Mouse (Mus musculus) heart, postnatal 0 days (tissue): ENCODE results near the gene Abr. TPM values are rescaled to one million over a fixed set of nuclear protein-coding genes. Genes with fewer than 3 reads are reported as not detected.

Experiments used
- ATAC-seq: fragments of 200-750 bp; cut with Nextera tagmentation; 2 replicates; pipeline ENCODE4 v1.8.0; 2017; ENCODE audit warnings: low read depth, moderate number of reproducible peaks, moderate library complexity; ENCODE audit not compliant: insufficient read depth
- DNase-seq: peaks from one replicate; pipeline ENCODE4 v3.0.0-alpha.2; 2016; ENCODE audit warnings: low spot score
- H3K27ac ChIP-seq: fragments of 300-500 bp; sonication (generic); 2 replicates; pipeline ENCODE4 v1.5.1; 2014; ENCODE audit warnings: low read depth, mild to moderate bottlenecking
- H3K27me3 ChIP-seq: fragments of 300-500 bp; sonication (generic); 2 replicates; pipeline ENCODE4 v1.6.1; 2014; ENCODE audit warnings: low read length, mixed read lengths; ENCODE audit not compliant: control insufficient read depth, insufficient read depth
- H3K36me3 ChIP-seq: fragments of 300-500 bp; sonication (generic); replicated peaks from 2 replicates; pipeline ENCODE4 v1.6.1; 2014; ENCODE audit warnings: low read length, mixed read lengths; ENCODE audit not compliant: control insufficient read depth, insufficient read depth
- H3K4me1 ChIP-seq: fragments of 300-500 bp; sonication (generic); 2 replicates; pipeline ENCODE4 v1.6.1; 2014; ENCODE audit warnings: antibody characterized with exemption; ENCODE audit not compliant: control insufficient read depth, insufficient read depth
- H3K4me2 ChIP-seq: fragments of 300-500 bp; sonication (generic); 2 replicates; pipeline ENCODE4 v1.6.1; 2014; ENCODE audit warnings: low read depth, mild to moderate bottlenecking, low read length, moderate library complexity
- H3K4me3 ChIP-seq: fragments of 300-500 bp; sonication (generic); 2 replicates; pipeline ENCODE4 v1.5.1; 2014; ENCODE audit warnings: low read depth, low read length
- H3K9ac ChIP-seq: fragments of 300-500 bp; sonication (generic); replicated peaks from 2 replicates; pipeline ENCODE4 v1.6.1; 2014; ENCODE audit warnings: low read depth, low read length, mixed read lengths
- H3K9me3 ChIP-seq: fragments of 300-500 bp; sonication (generic); replicated peaks from 2 replicates; pipeline ENCODE4 v1.6.1; 2016; ENCODE audit warnings: low read length; ENCODE audit not compliant: control insufficient read depth
- CTCF ChIP-seq: IDR thresholded peaks from 2 replicates; pipeline ENCODE4 v1.5.1; 2016; ENCODE audit warnings: antibody characterized with exemption, control low read depth, low read depth
- EP300 ChIP-seq: IDR thresholded peaks from 2 replicates; pipeline ENCODE4 v1.6.1; 2016; ENCODE audit warnings: antibody characterized with exemption, low read depth
- polyA plus RNA-seq: library from polyadenylated mRNA; unstranded; fragments of >200 nt; fragmentation: Nextera tagmentation; extraction: Ambion mirVana; gene quantifications from 2 replicates; pipeline ENCODE4 v1.2.1, GENCODE M21; 2015
- total RNA-seq: library from RNA; depleted of rRNA; stranded (reverse); fragments of >200 nt; gene quantifications from 2 replicates; pipeline ENCODE4 v1.2.3, GENCODE M21; 2014; ENCODE audit warnings: low replicate concordance; rRNA removed

Gene Abr
- total and polyA plus RNA-seq, 2 experiments from 2014 or later: 14.1 to 48.9 TPM

- H3K27ac ChIP-seq: no peak overlapping the region
- no peaks in the 10 kb centered on the region for H3K36me3 ChIP-seq
- no peak for ATAC-seq
- DNase-seq: no peak
- no peaks in the 10 kb centered on the region for H3K9me3 ChIP-seq
- H3K9ac ChIP-seq: no peak overlapping the region
- no peak for TF ChIP-seq CTCF
- no peak for TF ChIP-seq EP300
- H3K27me3 ChIP-seq: no peaks in the 10 kb centered on the region
- H3K4me2 ChIP-seq: no peak overlapping the region
- H3K4me1 ChIP-seq: peaks cover 25% of the 10 kb centered on the region
- no peak overlapping the region for H3K4me3 ChIP-seq
Observed at GRCm38 (mm10) chr11:76370491-76370890, 251.6 kb downstream of the Abr start.

Other genes with a start within 250 kb of the Abr start
- gene Nxn, start 223.2 kb downstream of the Abr start, total RNA-seq: 35.6 and 50.7 TPM in 2 replicates
- gene Nxn, start 223.2 kb downstream of the Abr start, polyA plus RNA-seq: 10.6 TPM in 2 replicates
- 20.1 and 42.8 TPM in 2 replicates for gene Timm22, start 215.4 kb downstream of the Abr start, total RNA-seq
- 90.5 and 99.9 TPM in 2 replicates for gene Timm22, start 215.4 kb downstream of the Abr start, polyA plus RNA-seq
- not detected in 2 replicates for gene Bhlha9, start 50.2 kb upstream of the Abr start, total RNA-seq
- gene Bhlha9, start 50.2 kb upstream of the Abr start, polyA plus RNA-seq: not detected in 2 replicates
- gene Trarg1, start 57.5 kb upstream of the Abr start, total RNA-seq: 0.46 and 0.50 TPM in 2 replicates
- gene Trarg1, start 57.5 kb upstream of the Abr start, polyA plus RNA-seq: 0.82 and 0.92 TPM in 2 replicates
- gene Gosr1, start 141.3 kb upstream of the Abr start, total RNA-seq: 15.3 and 35.4 TPM in 2 replicates
- gene Gosr1, start 141.3 kb upstream of the Abr start, polyA plus RNA-seq: 15.4 and 16.8 TPM in 2 replicates
- gene Cpd, start 224.7 kb upstream of the Abr start, total RNA-seq: 58.6 and 66.9 TPM in 2 replicates
- gene Cpd, start 224.7 kb upstream of the Abr start, polyA plus RNA-seq: 7.6 and 8.6 TPM in 2 replicates